Mouse (Mus musculus): ENCODE measurements around the gene Cep131. TPM values are rescaled to one million over a fixed set of nuclear protein-coding genes. Genes with fewer than 3 reads are reported as not detected.

Cep131 gene
- total and polyA plus RNA-seq, 3 experiments: 2.3 to 20.9 (median 10.2) TPM

- no peaks in the 10 kb centered on the region for H3K79me2 ChIP-seq (replicated peaks; ENCODE audit: control insufficient read depth, extremely low read depth, insufficient read depth, poor library complexity, severe bottlenecking)
- dilution Hi-C loops (cut with MboI; ENCODE audit: extremely low pct_ligation_motif_present, extremely low pct_unique_long_range_greater_than_20kb, low sequenced_read_pairs) (no loop called here), in situ Hi-C loops (cut with MboI; ENCODE audit: low pct_ligation_motif_present, low pct_unique_long_range_greater_than_20kb, low sequenced_read_pairs) (no loop called here)
- DNase-seq (ENCODE audit: extremely low read depth): no peak
- no peaks in the 10 kb centered on the region for H3K27me3 ChIP-seq (replicated peaks)
- H3K4me3 ChIP-seq (replicated peaks in 1 of 3; ENCODE audit: low read depth in 2 of 3, low read length in 2 of 3, poor library complexity in 1 of 3): no peak overlapping the region
- no peak overlapping the region for H3K9ac ChIP-seq (ENCODE audit: insufficient read depth, low read depth)
- H3K36me3 ChIP-seq (replicated peaks in 1 of 2; ENCODE audit: control insufficient read depth in 1 of 2, insufficient read depth in 1 of 2, low read length in 1 of 2): peaks cover 81 to 94% of the 10 kb centered on the region in 2 experiments
- H3K4me1 ChIP-seq (ENCODE audit: control insufficient read depth in 1 of 2, insufficient read depth in 2 of 2): peaks cover 0 to 11% of the 10 kb centered on the region in 2 experiments; a peak in 2 of 4 replicates
- no peak for TF ChIP-seq NELFE (IDR thresholded peaks at IDR 0.05; ENCODE audit: low read depth, low read length)
- H3K27ac ChIP-seq (ENCODE audit: insufficient read depth, low read depth): no peak overlapping the region
- no peaks in the 10 kb centered on the region for H3K9me3 ChIP-seq (replicated peaks; ENCODE audit: low read length)
- H3K4me2 ChIP-seq (ENCODE audit: insufficient read depth, low read depth, poor library complexity, severe bottlenecking): no peak overlapping the region
These were observed 48.4 kb upstream of the Cep131 start for GRCm38 (mm10) chr11:120134847-120135530.

DNA sequence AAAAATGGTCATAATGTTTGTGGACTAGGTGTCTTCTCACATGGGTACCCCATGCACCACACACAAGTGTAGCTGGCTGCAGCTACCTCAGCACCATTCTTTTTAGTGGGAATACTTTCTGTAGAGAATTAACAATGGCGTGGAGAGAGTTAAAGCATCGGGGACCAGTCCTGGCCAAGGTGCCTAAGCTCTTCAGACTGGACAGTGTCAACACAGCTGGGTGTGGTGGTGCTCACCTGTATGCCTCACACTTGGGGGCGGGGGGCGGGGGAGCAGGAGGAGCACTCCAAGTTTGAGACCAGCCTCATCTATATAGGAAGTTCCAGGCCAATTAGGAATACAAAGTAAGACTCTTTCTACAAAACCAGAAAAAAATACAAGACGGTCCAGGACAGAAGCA, 47.5 kb upstream of the Cep131 start:
- Histone ChIP-seq H3K9me3 (replicated peaks; ENCODE audit: low read length) (no peaks in the 10 kb centered on the region), H3K4me2 (ENCODE audit: insufficient read depth, low read depth, poor library complexity, severe bottlenecking) (no peak overlapping the region), H3K79me2 (replicated peaks; ENCODE audit: control insufficient read depth, extremely low read depth, insufficient read depth, poor library complexity, severe bottlenecking) (no peaks in the 10 kb centered on the region), H3K27ac (ENCODE audit: insufficient read depth, low read depth) (no peak overlapping the region), H3K4me1 (ENCODE audit: control insufficient read depth in 1 of 2, insufficient read depth in 2 of 2) (peaks cover 0 to 3% of the 10 kb centered on the region in 2 experiments; a peak in 1 of 4 replicates), H3K27me3 (replicated peaks) (no peaks in the 10 kb centered on the region), H3K9ac (ENCODE audit: insufficient read depth, low read depth) (no peak overlapping the region), H3K4me3 (replicated peaks in 1 of 3; ENCODE audit: low read depth in 2 of 3, low read length in 2 of 3, poor library complexity in 1 of 3) (no peak overlapping the region), H3K36me3 (replicated peaks in 1 of 2; ENCODE audit: control insufficient read depth in 1 of 2, insufficient read depth in 1 of 2, low read length in 1 of 2) (peaks cover 82 to 94% of the 10 kb centered on the region in 2 experiments)
- TF ChIP-seq CHD2 (IDR thresholded peaks at IDR 0.05; ENCODE audit: low read length) (no peak), ELF1 (IDR thresholded peaks at IDR 0.05; ENCODE audit: low read depth, low read length) (no peak), GABPA (IDR thresholded peaks at IDR 0.05; ENCODE audit: insufficient replicate concordance, low read depth, low read length) (no peak), UBTF (IDR thresholded peaks at IDR 0.05; ENCODE audit: low read depth, low read length) (no peak), RCOR1 (conservative IDR thresholded peaks at IDR 0.05; ENCODE audit: low read depth, low read length) (no peak), MYC (IDR thresholded peaks at IDR 0.05; ENCODE audit: low read depth, low read length) (no peak), MAX (IDR thresholded peaks at IDR 0.05; ENCODE audit: low read length) (no peak), SIN3A (IDR thresholded peaks at IDR 0.05; ENCODE audit: low read length) (no peak), HCFC1 (IDR thresholded peaks at IDR 0.05; ENCODE audit: low read depth, low read length) (no peak), NRF1 (IDR thresholded peaks at IDR 0.05; ENCODE audit: low read depth, low read length) (no peak)
- dilution Hi-C loops (cut with MboI; ENCODE audit: extremely low pct_ligation_motif_present, extremely low pct_unique_long_range_greater_than_20kb, low sequenced_read_pairs): no loop called here
- in situ Hi-C loops (cut with MboI; ENCODE audit: low pct_ligation_motif_present, low pct_unique_long_range_greater_than_20kb, low sequenced_read_pairs): no loop called here
- no peak for DNase-seq (ENCODE audit: extremely low read depth)

- Histone ChIP-seq H3K9me3 (replicated peaks; ENCODE audit: low read length) (no peaks in the 10 kb centered on the region), H3K4me1 (ENCODE audit: control insufficient read depth in 1 of 2, insufficient read depth in 2 of 2) (peaks cover 0 to 12% of the 10 kb centered on the region in 2 experiments; a peak in 2 of 4 replicates), H3K79me2 (replicated peaks; ENCODE audit: control insufficient read depth, extremely low read depth, insufficient read depth, poor library complexity, severe bottlenecking) (no peaks in the 10 kb centered on the region), H3K36me3 (replicated peaks in 1 of 2; ENCODE audit: control insufficient read depth in 1 of 2, insufficient read depth in 1 of 2, low read length in 1 of 2) (peaks cover 72 to 90% of the 10 kb centered on the region in 2 experiments), H3K9ac (ENCODE audit: insufficient read depth, low read depth) (no peak overlapping the region), H3K4me3 (replicated peaks in 1 of 3; ENCODE audit: low read depth in 2 of 3, low read length in 2 of 3, poor library complexity in 1 of 3) (no peak overlapping the region), H3K27ac (ENCODE audit: insufficient read depth, low read depth) (no peak overlapping the region), H3K27me3 (replicated peaks) (no peaks in the 10 kb centered on the region), H3K4me2 (ENCODE audit: insufficient read depth, low read depth, poor library complexity, severe bottlenecking) (no peak overlapping the region)
- no peak for DNase-seq (ENCODE audit: extremely low read depth)
- in situ Hi-C loops (cut with MboI; ENCODE audit: low pct_ligation_motif_present, low pct_unique_long_range_greater_than_20kb, low sequenced_read_pairs): no loop called here
- TF ChIP-seq CHD2 (IDR thresholded peaks at IDR 0.05; ENCODE audit: low read length) (no peak), MYC (IDR thresholded peaks at IDR 0.05; ENCODE audit: low read depth, low read length) (no peak), HCFC1 (IDR thresholded peaks at IDR 0.05; ENCODE audit: low read depth, low read length) (no peak), SMC3 (IDR thresholded peaks at IDR 0.05; ENCODE audit: low read depth, low read length) (no peak), PAX5 (IDR thresholded peaks at IDR 0.05; ENCODE audit: low read length) (no peak), TBP (conservative IDR thresholded peaks at IDR 0.05; ENCODE audit: low read depth, low read length) (no peak), JUN (IDR thresholded peaks at IDR 0.05; ENCODE audit: insufficient read depth, low read depth, low read length) (no peak), MAZ (IDR thresholded peaks at IDR 0.05; ENCODE audit: low read depth, low read length) (no peak), TCF12 (IDR thresholded peaks at IDR 0.05; ENCODE audit: low read depth, low read length) (no peak), MEF2A (IDR thresholded peaks at IDR 0.05; ENCODE audit: borderline replicate concordance, low read depth, low read length) (no peak), NELFE (IDR thresholded peaks at IDR 0.05; ENCODE audit: low read depth, low read length) (no peak), MAX (IDR thresholded peaks at IDR 0.05; ENCODE audit: low read length) (no peak), ZC3H11A (IDR thresholded peaks at IDR 0.05; ENCODE audit: low read depth, low read length) (no peak), RAD21 (IDR thresholded peaks at IDR 0.05; ENCODE audit: low read depth, low read length) (no peak)
- dilution Hi-C loops (cut with MboI; ENCODE audit: extremely low pct_ligation_motif_present, extremely low pct_unique_long_range_greater_than_20kb, low sequenced_read_pairs): no loop called here
These were observed 42.7 kb upstream of the Cep131 start for GRCm38 (mm10) chr11:120129281-120129680.

Data from CH12.LX (cell line).